Mouse (Mus musculus): ENCODE results near the gene Olfr944. TPM values are rescaled to one million over a fixed set of nuclear protein-coding genes. Genes with fewer than 3 reads are reported as not detected.

The Olfr944 gene
- total RNA-seq (2021): not detected
- long read RNA-seq, experiment 1: 0 reads
- long read RNA-seq, experiment 2: 0 reads

DNA sequence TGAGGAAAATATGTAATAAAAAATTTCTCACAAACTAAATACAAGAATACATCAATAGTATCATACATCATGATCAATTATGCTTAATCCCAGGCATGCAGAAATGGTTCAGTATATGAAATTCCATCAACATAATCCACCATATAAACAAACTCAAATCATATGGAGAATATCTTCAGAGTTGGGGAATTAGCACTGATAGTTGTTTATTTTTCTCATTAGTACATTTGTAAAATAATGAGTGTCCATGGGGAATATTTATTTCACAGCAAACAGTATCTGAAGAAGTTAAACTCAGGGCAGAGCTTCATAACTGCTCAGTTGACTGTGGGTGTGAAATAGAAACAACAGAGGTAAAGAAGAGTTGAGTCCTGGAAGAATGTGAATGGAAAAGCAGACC lies at the start of gene Olfr944:
TSS of gene Olfr944 (plus strand) at position 301 of the 400 bp plus-strand sequence.
- no peak for DNase-seq (ENCODE audit: low spot score in 2 of 2)

DNA sequence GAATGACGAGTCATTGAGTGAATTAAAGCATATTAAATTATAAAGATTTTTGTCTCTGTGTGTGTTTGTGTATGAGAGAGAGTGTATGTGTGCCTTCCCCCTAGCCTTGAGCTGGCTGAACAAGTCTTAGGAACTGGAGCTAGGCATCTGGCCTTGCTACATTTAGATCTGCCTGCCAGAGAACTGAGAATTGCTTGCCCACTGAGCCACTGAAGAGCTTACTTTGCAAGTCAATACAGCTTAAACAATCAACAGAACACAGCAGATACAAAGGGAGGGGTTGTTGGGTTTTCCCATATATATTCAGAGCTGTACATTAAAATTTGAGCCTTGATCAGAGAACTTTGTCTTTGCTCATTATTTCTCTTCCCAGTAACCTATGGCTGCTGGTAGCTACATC lies 49.3 kb upstream of the Olfr944 start:
- no peak for DNase-seq (ENCODE audit: low spot score in 2 of 2)

DNA sequence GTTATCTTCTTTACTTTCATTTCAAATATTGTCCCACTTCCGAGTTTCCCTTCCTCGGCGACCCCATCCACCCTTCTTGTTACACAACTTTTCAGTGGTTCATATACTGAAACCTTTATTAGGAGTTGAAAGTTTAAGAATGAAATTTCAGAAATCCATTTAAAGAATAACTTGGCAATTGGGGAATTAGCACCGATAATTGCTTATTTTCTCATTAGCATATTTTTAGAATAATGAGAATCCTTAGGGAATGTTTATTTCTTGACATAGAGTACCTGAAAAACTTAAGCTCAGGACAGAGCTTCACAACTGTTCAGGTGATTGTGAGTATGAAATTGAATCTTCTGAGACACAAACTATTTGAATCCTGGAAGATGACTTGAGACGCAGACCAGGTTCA lies 35.7 kb upstream of the Olfr944 start, which contains the start of gene Olfr943:
TSS of gene Olfr943 (plus strand) at position 301 of the 400 bp plus-strand sequence.
- no peak for DNase-seq (ENCODE audit: low spot score in 2 of 2)

DNA sequence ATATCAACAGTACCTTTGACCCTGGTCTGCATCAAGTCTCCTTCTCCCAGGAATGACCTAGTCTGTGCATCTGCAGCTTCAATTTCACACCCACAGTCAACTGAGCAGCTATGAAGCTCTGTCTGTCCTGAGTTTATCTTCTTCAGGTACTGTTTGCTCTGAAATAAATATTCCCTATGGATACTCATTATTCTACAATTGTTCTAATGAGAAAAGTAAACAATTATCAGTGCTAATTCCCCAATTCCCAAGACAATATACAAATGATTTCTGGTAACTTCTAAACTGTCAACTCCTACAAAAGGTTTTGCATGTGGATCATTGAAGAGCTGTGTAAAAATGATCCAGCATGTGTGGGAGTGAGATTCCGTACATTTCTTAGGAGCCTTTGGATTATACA lies 48.2 kb downstream of the Olfr944 start, which contains the start of gene Olfr1537:
TSS of gene Olfr1537 (minus strand) at position 101 of the 400 bp plus-strand sequence.
- DNase-seq (ENCODE audit: low spot score in 2 of 2): no peak

Other genes with a start within 250 kb of the Olfr944 start
- under 1 TPM in 1 of 2 experiments, not detected in 1; 0.11 TPM for gene Olfr933, start 229.6 kb upstream of the Olfr944 start, total RNA-seq (2021)
- not detected for gene Olfr934, start 213.6 kb upstream of the Olfr944 start, total RNA-seq (2021)
- not detected for gene Olfr935, start 202.2 kb upstream of the Olfr944 start, total RNA-seq (2021)
- not detected for gene Olfr146, start 178.5 kb upstream of the Olfr944 start, total RNA-seq (2021)
- not detected for gene Olfr937, start 137.0 kb upstream of the Olfr944 start, total RNA-seq (2021)
- gene Olfr938, start 123.0 kb upstream of the Olfr944 start, total RNA-seq (2021): not detected
- not detected for gene Olfr27, start 73.8 kb upstream of the Olfr944 start, total RNA-seq (2021)
- gene Olfr943, start 35.6 kb upstream of the Olfr944 start, total RNA-seq (2021): not detected
- gene Olfr1537, start 48.1 kb downstream of the Olfr944 start, total RNA-seq (2021): not detected
- not detected for gene Olfr945, start 74.9 kb downstream of the Olfr944 start, total RNA-seq (2021)
- gene Olfr948, start 124.1 kb downstream of the Olfr944 start, total RNA-seq (2021): not detected
- gene Olfr951, start 185.5 kb downstream of the Olfr944 start, total RNA-seq (2021): not detected
- not detected for gene Olfr952, start 225.2 kb downstream of the Olfr944 start, total RNA-seq (2021)